Mouse (Mus musculus): Measurements from ENCODE around the gene Gm49336. TPM values are rescaled to one million over a fixed set of nuclear protein-coding genes. Genes with fewer than 3 reads are reported as not detected.
A peak's percentile ranks its signal among the peaks of the same experiment; 100 is the strongest.

Gm49336 gene
- polyA plus RNA-seq, 1 experiment from 2014 or later: 71.0 TPM

- H3K27me3 ChIP-seq (ENCODE audit: control insufficient read depth, insufficient read depth, low read length): no peaks in the 10 kb centered on the region
- H3K4me2 ChIP-seq (replicated peaks): no peak within 1 kb of the TSS
- ATAC-seq (ENCODE audit: low FRiP score) (no peak), DNase-seq (ENCODE audit: low spot score) (no peak)
- no peaks in the 10 kb centered on the region for H3K36me3 ChIP-seq (replicated peaks; ENCODE audit: control insufficient read depth, insufficient read depth)
- no peaks in the 10 kb centered on the region for H3K9me3 ChIP-seq (ENCODE audit: control insufficient read depth, low read length)
- H3K9ac ChIP-seq: no peak within 1 kb of the TSS
- WGBS: 88% methylated on average over 7 of the region's 7 CpGs
- H3K4me3 ChIP-seq (replicated peaks; ENCODE audit: low read length): no peak within 1 kb of the TSS
- H3K4me1 ChIP-seq (replicated peaks; ENCODE audit: control insufficient read depth, insufficient read depth, low read length): no peaks in the 10 kb centered on the region
- no peak within 1 kb of the TSS for H3K27ac ChIP-seq
Measured at GRCm38 (mm10) chr14:60196884-60197283, 54.4 kb downstream of the Gm49336 start, which contains the start of gene Atp8a2. Gene Atp8a2 (minus strand): TSS chr14:60197179.

GRCm38 (mm10) chr14:60195999-60196398 is 55.3 kb downstream of the Gm49336 start:
- no peak overlapping the region for H3K27ac ChIP-seq
- no peak overlapping the region for H3K4me3 ChIP-seq (replicated peaks; ENCODE audit: low read length)
- 82% methylated on average over 5 of the region's 5 CpGs for WGBS
- no peaks in the 10 kb centered on the region for H3K27me3 ChIP-seq (ENCODE audit: control insufficient read depth, insufficient read depth, low read length)
- H3K4me2 ChIP-seq (replicated peaks): no peak overlapping the region
- ATAC-seq (ENCODE audit: low FRiP score): no peak
- H3K4me1 ChIP-seq (replicated peaks; ENCODE audit: control insufficient read depth, insufficient read depth, low read length): no peaks in the 10 kb centered on the region
- H3K9me3 ChIP-seq (ENCODE audit: control insufficient read depth, low read length): no peaks in the 10 kb centered on the region
- no peak overlapping the region for H3K9ac ChIP-seq
- no peak for DNase-seq (ENCODE audit: low spot score)
- no peaks in the 10 kb centered on the region for H3K36me3 ChIP-seq (replicated peaks; ENCODE audit: control insufficient read depth, insufficient read depth)

- DNase-seq (ENCODE audit: low spot score) (no peak), ATAC-seq (ENCODE audit: low FRiP score) (no peak)
- Histone ChIP-seq H3K27me3 (ENCODE audit: control insufficient read depth, insufficient read depth, low read length) (no peaks in the 10 kb centered on the region), H3K9me3 (ENCODE audit: control insufficient read depth, low read length) (no peaks in the 10 kb centered on the region), H3K9ac (no peak overlapping the region), H3K27ac (no peak overlapping the region), H3K4me3 (replicated peaks; ENCODE audit: low read length) (no peak overlapping the region), H3K36me3 (replicated peaks; ENCODE audit: control insufficient read depth, insufficient read depth) (no peaks in the 10 kb centered on the region), H3K4me1 (replicated peaks; ENCODE audit: control insufficient read depth, insufficient read depth, low read length) (no peaks in the 10 kb centered on the region), H3K4me2 (replicated peaks) (no peak overlapping the region)
- WGBS: 81% methylated on average over 1 of the region's 1 CpGs
Measured at GRCm38 (mm10) chr14:60194606-60195005, 56.7 kb downstream of the Gm49336 start.

GRCm38 (mm10) chr14:60189771-60190170 is 61.5 kb downstream of the Gm49336 start:
- H3K4me3 ChIP-seq (replicated peaks; ENCODE audit: low read length): no peak overlapping the region
- no peaks in the 10 kb centered on the region for H3K4me1 ChIP-seq (replicated peaks; ENCODE audit: control insufficient read depth, insufficient read depth, low read length)
- DNase-seq (ENCODE audit: low spot score) (no peak), ATAC-seq (ENCODE audit: low FRiP score) (no peak)
- no peaks in the 10 kb centered on the region for H3K9me3 ChIP-seq (ENCODE audit: control insufficient read depth, low read length)
- no peaks in the 10 kb centered on the region for H3K27me3 ChIP-seq (ENCODE audit: control insufficient read depth, insufficient read depth, low read length)
- H3K36me3 ChIP-seq (replicated peaks; ENCODE audit: control insufficient read depth, insufficient read depth): no peaks in the 10 kb centered on the region
- H3K4me2 ChIP-seq (replicated peaks): no peak overlapping the region
- 74% methylated on average over 5 of the region's 5 CpGs for WGBS
- no peak overlapping the region for H3K27ac ChIP-seq
- no peak overlapping the region for H3K9ac ChIP-seq

- Histone ChIP-seq H3K4me2 (replicated peaks) (no peak overlapping the region), H3K27me3 (ENCODE audit: control insufficient read depth, insufficient read depth, low read length) (no peaks in the 10 kb centered on the region), H3K27ac (no peak overlapping the region), H3K4me1 (replicated peaks; ENCODE audit: control insufficient read depth, insufficient read depth, low read length) (no peaks in the 10 kb centered on the region), H3K9me3 (ENCODE audit: control insufficient read depth, low read length) (no peaks in the 10 kb centered on the region), H3K4me3 (replicated peaks; ENCODE audit: low read length) (no peak overlapping the region), H3K9ac (no peak overlapping the region), H3K36me3 (replicated peaks; ENCODE audit: control insufficient read depth, insufficient read depth) (no peaks in the 10 kb centered on the region)
- ATAC-seq (ENCODE audit: low FRiP score) (no peak), DNase-seq (ENCODE audit: low spot score) (no peak)
- WGBS: 81% methylated on average over 5 of the region's 5 CpGs
Measured at GRCm38 (mm10) chr14:60188201-60188825, 63.0 kb downstream of the Gm49336 start.

- Histone ChIP-seq H3K4me3 (replicated peaks; ENCODE audit: low read length) (no peak overlapping the region), H3K36me3 (replicated peaks; ENCODE audit: control insufficient read depth, insufficient read depth) (no peaks in the 10 kb centered on the region), H3K9ac (no peak overlapping the region), H3K4me1 (replicated peaks; ENCODE audit: control insufficient read depth, insufficient read depth, low read length) (peaks cover 8% of the 10 kb centered on the region; the same call in 1 of the 2 replicates), H3K27me3 (ENCODE audit: control insufficient read depth, insufficient read depth, low read length) (no peaks in the 10 kb centered on the region), H3K27ac (no peak overlapping the region), H3K9me3 (ENCODE audit: control insufficient read depth, low read length) (no peaks in the 10 kb centered on the region), H3K4me2 (replicated peaks) (no peak overlapping the region)
- no peak for ATAC-seq (ENCODE audit: low FRiP score)
- WGBS: 98% methylated on average over 2 of the region's 2 CpGs
- DNase-seq (ENCODE audit: low spot score): no peak
Measured at GRCm38 (mm10) chr14:60181306-60181705, 70.0 kb downstream of the Gm49336 start.

GRCm38 (mm10) chr14:60178571-60178955 is 72.7 kb downstream of the Gm49336 start:
- H3K9ac ChIP-seq: no peak overlapping the region
- H3K4me1 ChIP-seq (replicated peaks; ENCODE audit: control insufficient read depth, insufficient read depth, low read length): peaks cover 8% of the 10 kb centered on the region; the same call in 1 of the 2 replicates
- H3K36me3 ChIP-seq (replicated peaks; ENCODE audit: control insufficient read depth, insufficient read depth): no peaks in the 10 kb centered on the region
- peaks cover 5% of the 10 kb centered on the region; the same call in 1 of the 2 replicates for H3K27me3 ChIP-seq (ENCODE audit: control insufficient read depth, insufficient read depth, low read length)
- H3K9me3 ChIP-seq (ENCODE audit: control insufficient read depth, low read length): no peaks in the 10 kb centered on the region
- DNase-seq (ENCODE audit: low spot score) (no peak), ATAC-seq (ENCODE audit: low FRiP score) (no peak)
- peak overlapping the region; percentile 74 for H3K4me3 ChIP-seq (replicated peaks; ENCODE audit: low read length)
- H3K27ac ChIP-seq: no peak overlapping the region
- 42% methylated on average over 2 of the region's 2 CpGs for WGBS
- H3K4me2 ChIP-seq (replicated peaks): peak overlapping the region; percentile 78

GRCm38 (mm10) chr14:60177614-60178570 is 73.4 kb downstream of the Gm49336 start:
- ATAC-seq (ENCODE audit: low FRiP score) (peak; percentile 13; the same call in 1 of the 2 replicates), DNase-seq (ENCODE audit: low spot score) (no peak)
- peaks cover 10% of the 10 kb centered on the region; the same call in 1 of the 2 replicates for H3K4me1 ChIP-seq (replicated peaks; ENCODE audit: control insufficient read depth, insufficient read depth, low read length)
- H3K9ac ChIP-seq: peak overlapping the region; percentile 91
- peaks cover 5% of the 10 kb centered on the region; the same call in 1 of the 2 replicates for H3K27me3 ChIP-seq (ENCODE audit: control insufficient read depth, insufficient read depth, low read length)
- H3K36me3 ChIP-seq (replicated peaks; ENCODE audit: control insufficient read depth, insufficient read depth): no peaks in the 10 kb centered on the region
- 16% methylated on average over 37 of the region's 37 CpGs for WGBS
- H3K9me3 ChIP-seq (ENCODE audit: control insufficient read depth, low read length): no peaks in the 10 kb centered on the region
- H3K27ac ChIP-seq: peak overlapping the region; percentile 93
- H3K4me3 ChIP-seq (replicated peaks; ENCODE audit: low read length): peak overlapping the region; percentile 74
- peak overlapping the region; percentile 78 for H3K4me2 ChIP-seq (replicated peaks)

- peaks cover 16% of the 10 kb centered on the region; the same call in 1 of the 2 replicates for H3K4me1 ChIP-seq (replicated peaks; ENCODE audit: control insufficient read depth, insufficient read depth, low read length)
- peaks cover 5% of the 10 kb centered on the region; the same call in 1 of the 2 replicates for H3K27me3 ChIP-seq (ENCODE audit: control insufficient read depth, insufficient read depth, low read length)
- peak overlapping the region; percentile 78 for H3K4me2 ChIP-seq (replicated peaks)
- no peaks in the 10 kb centered on the region for H3K9me3 ChIP-seq (ENCODE audit: control insufficient read depth, low read length)
- H3K27ac ChIP-seq: peak overlapping the region; percentile 93
- peak; percentile 79 for DNase-seq (ENCODE audit: low spot score)
- ATAC-seq (ENCODE audit: low FRiP score): peak; percentile 88
- H3K4me3 ChIP-seq (replicated peaks; ENCODE audit: low read length): peak overlapping the region; percentile 74
- under 1% methylated on average over 79 of the region's 84 CpGs for WGBS
- H3K9ac ChIP-seq: peak overlapping the region; percentile 91
- H3K36me3 ChIP-seq (replicated peaks; ENCODE audit: control insufficient read depth, insufficient read depth): no peaks in the 10 kb centered on the region
Measured at GRCm38 (mm10) chr14:60176891-60177613, 74.3 kb downstream of the Gm49336 start.

Measured in hindbrain, embryonic 14.5 days (tissue).